Mouse (Mus musculus) C2C12 (cell line): ENCODE measurements around the gene Fignl1.

Source experiments
- CTCF ChIP-seq: IDR thresholded peaks from one replicate; pipeline ENCODE4 v1.5.1; 2011; ENCODE audit not compliant: control insufficient read depth, insufficient read depth, insufficient read length
- FOSL1 ChIP-seq: IDR thresholded peaks from one replicate; pipeline ENCODE4 v1.8.0; 2011; ENCODE audit warnings: mild to moderate bottlenecking, low read length; ENCODE audit not compliant: poor library complexity, insufficient read depth, severe bottlenecking
- MAX ChIP-seq: IDR thresholded peaks from one replicate; pipeline ENCODE4 v1.6.1; 2011; ENCODE audit warnings: mild to moderate bottlenecking, control low read depth
- MYOD1 ChIP-seq: IDR thresholded peaks from one replicate; pipeline ENCODE4 v1.6.1; 2011; ENCODE audit warnings: low read depth; ENCODE audit not compliant: control insufficient read depth, insufficient read length

DNA sequence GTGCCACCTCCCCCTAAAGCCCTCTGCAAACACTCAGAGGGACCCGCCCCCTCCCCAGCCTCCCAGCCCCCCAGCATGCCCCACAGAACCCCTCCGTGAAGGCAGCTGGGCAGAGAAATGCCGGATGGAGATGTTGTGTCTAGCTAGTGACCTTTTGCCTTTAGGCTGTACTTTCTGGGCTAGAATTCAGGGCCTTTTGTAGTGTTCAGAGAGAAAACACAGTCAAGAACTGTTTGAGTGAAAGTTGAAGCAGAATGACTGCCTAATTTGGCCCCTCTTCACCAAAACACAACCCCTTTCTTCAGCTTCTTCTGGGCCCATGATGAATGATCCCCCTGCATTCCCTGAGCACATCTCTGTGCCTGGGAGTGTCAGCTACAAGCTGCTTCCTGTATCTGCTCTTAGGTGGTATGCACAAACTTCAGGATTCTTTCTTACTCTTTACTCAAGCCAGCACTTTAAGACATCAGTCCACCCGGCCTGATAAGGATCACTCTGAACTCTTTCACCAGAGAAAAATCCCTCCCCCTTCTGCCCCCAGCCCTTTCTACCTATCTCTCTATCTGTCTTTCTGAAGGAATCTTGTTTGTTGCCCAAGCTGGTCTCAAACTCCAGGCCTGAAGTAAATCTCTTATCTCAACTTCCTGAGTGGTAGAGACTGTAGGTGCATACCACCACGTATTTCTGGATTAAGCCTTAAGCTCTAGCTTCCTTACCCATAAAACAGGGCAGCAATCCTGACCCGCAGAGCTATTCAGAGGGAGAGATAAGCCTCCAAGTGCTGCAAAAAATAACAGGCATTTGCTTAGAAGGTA, 23.4 kb upstream of the Fignl1 start:
- TF ChIP-seq CTCF (no peak), MAX (no peak), MYOD1 (no peak), FOSL1 (no peak)
